Mouse (Mus musculus): Measurements from ENCODE around the gene Actl6a. TPM values are rescaled to one million over a fixed set of nuclear protein-coding genes. Genes with fewer than 3 reads are reported as not detected.

Actl6a gene
- polyA plus RNA-seq, 1 experiment from 2014 or later: 128 TPM

DNA sequence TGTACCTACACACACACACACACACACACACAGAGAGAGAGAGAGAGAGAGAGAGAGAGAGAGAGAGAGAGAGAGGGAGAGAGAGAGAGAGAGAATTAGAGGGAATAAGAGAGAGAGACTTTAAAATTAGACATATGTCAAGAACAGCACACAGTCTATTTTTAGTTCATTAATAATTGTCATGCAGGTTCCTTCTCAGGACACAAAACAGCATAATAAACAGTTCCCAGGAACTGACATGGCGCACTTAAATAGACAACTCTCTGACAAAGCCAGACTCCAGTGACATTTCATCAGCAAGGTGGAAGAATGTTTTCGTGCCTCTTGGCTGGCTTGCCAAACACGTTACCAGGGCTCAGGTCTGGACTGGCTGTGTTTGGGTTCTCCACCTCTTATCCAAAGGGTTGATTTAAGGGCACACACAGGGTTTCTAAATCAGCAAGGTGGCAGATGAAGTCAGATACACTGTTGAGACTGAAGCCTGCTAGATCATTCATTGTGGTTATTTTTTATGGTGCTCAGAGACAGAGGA, 48.4 kb downstream of the Actl6a start:
- H3K9me3 ChIP-seq (replicated peaks): no peaks in the 10 kb centered on the region
- H3K4me1 ChIP-seq: no peaks in the 10 kb centered on the region
- no peak for ATAC-seq (ENCODE audit: insufficient number of reproducible peaks, low FRiP score, low TSS enrichment, low read depth)
- no peak overlapping the region for H3K9ac ChIP-seq
- H3K36me3 ChIP-seq: peaks cover 40% of the 10 kb centered on the region
- no peaks in the 10 kb centered on the region for H3K27me3 ChIP-seq
- H3K4me2 ChIP-seq (replicated peaks): no peak overlapping the region
- 87% methylated on average over 3 of the region's 3 CpGs for WGBS
- no peak overlapping the region for H3K4me3 ChIP-seq (replicated peaks)
- H3K27ac ChIP-seq (replicated peaks): no peak overlapping the region

- Histone ChIP-seq H3K4me2 (replicated peaks) (no peak overlapping the region), H3K27ac (replicated peaks) (no peak overlapping the region), H3K36me3 (no peaks in the 10 kb centered on the region), H3K4me1 (no peaks in the 10 kb centered on the region), H3K9ac (no peak overlapping the region), H3K9me3 (replicated peaks) (no peaks in the 10 kb centered on the region), H3K4me3 (replicated peaks) (no peak overlapping the region), H3K27me3 (no peaks in the 10 kb centered on the region)
- 63% methylated on average over 5 of the region's 5 CpGs for WGBS
- no peak for ATAC-seq (ENCODE audit: insufficient number of reproducible peaks, low FRiP score, low TSS enrichment, low read depth)
Measured at GRCm38 (mm10) chr3:32759212-32759611, 53.1 kb downstream of the Actl6a start.

DNA sequence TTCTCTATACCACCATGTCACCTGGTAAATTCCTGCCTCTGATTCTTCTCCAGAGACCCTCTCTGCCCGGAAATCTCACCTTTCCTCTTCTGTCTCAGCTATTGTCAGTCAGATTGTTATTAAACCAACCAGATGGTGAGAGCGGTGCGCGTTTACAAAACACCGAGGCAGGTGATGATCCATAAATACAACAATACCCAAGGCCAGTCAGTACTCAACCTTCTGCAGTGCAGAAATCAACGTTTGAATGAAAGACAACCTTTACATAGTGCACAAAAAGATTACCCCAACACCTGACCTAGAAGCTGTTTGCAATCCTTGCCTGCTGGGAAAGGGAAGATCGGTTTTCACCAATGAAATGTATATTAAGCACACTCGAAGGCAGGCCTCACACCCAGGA, 56.9 kb downstream of the Actl6a start:
- no peak overlapping the region for H3K4me2 ChIP-seq (replicated peaks)
- no peak overlapping the region for H3K4me3 ChIP-seq (replicated peaks)
- H3K9me3 ChIP-seq (replicated peaks): no peaks in the 10 kb centered on the region
- H3K9ac ChIP-seq: no peak overlapping the region
- WGBS: 56% methylated on average over 8 of the region's 8 CpGs
- ATAC-seq (ENCODE audit: insufficient number of reproducible peaks, low FRiP score, low TSS enrichment, low read depth): no peak
- no peaks in the 10 kb centered on the region for H3K27me3 ChIP-seq
- H3K36me3 ChIP-seq: no peaks in the 10 kb centered on the region
- H3K4me1 ChIP-seq: no peaks in the 10 kb centered on the region
- no peak overlapping the region for H3K27ac ChIP-seq (replicated peaks)

GRCm38 (mm10) chr3:32763902-32764301, 57.8 kb downstream of the Actl6a start:
- Histone ChIP-seq H3K4me2 (replicated peaks) (no peak overlapping the region), H3K9me3 (replicated peaks) (no peaks in the 10 kb centered on the region), H3K9ac (no peak overlapping the region), H3K4me3 (replicated peaks) (no peak overlapping the region), H3K36me3 (no peaks in the 10 kb centered on the region), H3K4me1 (no peaks in the 10 kb centered on the region), H3K27me3 (no peaks in the 10 kb centered on the region), H3K27ac (replicated peaks) (no peak overlapping the region)
- ATAC-seq (ENCODE audit: insufficient number of reproducible peaks, low FRiP score, low TSS enrichment, low read depth): no peak
- WGBS: 49% methylated on average over 7 of the region's 7 CpGs

DNA sequence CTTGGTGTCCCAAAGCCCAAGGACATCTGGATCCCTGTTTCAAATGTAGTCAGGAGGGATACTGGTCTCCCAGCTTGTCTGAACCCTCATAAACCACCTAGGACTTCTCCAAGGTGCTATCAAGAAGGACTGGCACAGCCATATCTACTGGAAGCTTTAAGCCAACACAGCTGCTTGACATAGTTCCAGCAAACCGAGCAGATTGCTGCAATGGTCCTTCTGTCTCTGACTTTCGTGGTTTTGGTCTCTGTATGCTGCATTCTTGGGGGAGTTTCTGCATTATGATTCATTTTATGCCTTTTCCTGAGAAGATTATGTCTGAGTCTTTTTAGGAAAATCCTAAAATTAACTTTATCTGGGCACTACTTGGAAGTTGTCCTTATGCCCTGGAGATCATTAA, 64.7 kb downstream of the Actl6a start:
- H3K9me3 ChIP-seq (replicated peaks): no peaks in the 10 kb centered on the region

More for the DNA sequence above, 64.7 kb downstream of the Actl6a start:
- no peak overlapping the region for H3K27ac ChIP-seq (replicated peaks)
- no peaks in the 10 kb centered on the region for H3K4me1 ChIP-seq
- no peak overlapping the region for H3K4me3 ChIP-seq (replicated peaks)
- no peaks in the 10 kb centered on the region for H3K36me3 ChIP-seq
- WGBS: 49% methylated on average over 2 of the region's 2 CpGs
- H3K27me3 ChIP-seq: no peaks in the 10 kb centered on the region
- ATAC-seq (ENCODE audit: insufficient number of reproducible peaks, low FRiP score, low TSS enrichment, low read depth): no peak
- no peak overlapping the region for H3K4me2 ChIP-seq (replicated peaks)
- H3K9ac ChIP-seq: no peak overlapping the region

Other genes with a start within 250 kb of the Actl6a start
- gene Kcnmb3, start 214.1 kb upstream of the Actl6a start, polyA plus RNA-seq (2015; fragmentation: Nextera tagmentation; extraction: Ambion mirVana): 0.41 and 0.59 TPM in 2 replicates
- 35.8 and 43.2 TPM in 2 replicates for gene Zfp639, start 196.0 kb upstream of the Actl6a start, polyA plus RNA-seq (2015; fragmentation: Nextera tagmentation; extraction: Ambion mirVana)
- gene Mfn1, start 176.8 kb upstream of the Actl6a start, polyA plus RNA-seq (2015; fragmentation: Nextera tagmentation; extraction: Ambion mirVana): 27.2 and 33.8 TPM in 2 replicates
- 75.1 and 77.0 TPM in 2 replicates for gene Gnb4, start 89.7 kb upstream of the Actl6a start, polyA plus RNA-seq (2015; fragmentation: Nextera tagmentation; extraction: Ambion mirVana)
- gene Ndufb5, start 30.7 kb downstream of the Actl6a start, polyA plus RNA-seq (2015; fragmentation: Nextera tagmentation; extraction: Ambion mirVana): 276 and 296 TPM in 2 replicates
- gene Mrpl47, start 31.3 kb downstream of the Actl6a start, polyA plus RNA-seq (2015; fragmentation: Nextera tagmentation; extraction: Ambion mirVana): 24.8 and 25.1 TPM in 2 replicates
- 6.5 and 6.7 TPM in 2 replicates for gene Usp13, start 111.2 kb downstream of the Actl6a start, polyA plus RNA-seq (2015; fragmentation: Nextera tagmentation; extraction: Ambion mirVana)